Mouse (Mus musculus) frontal cortex, postnatal 10 days (tissue): Measurements from ENCODE around the gene Tekt3.

Experiments used
- DNase-seq, 2 experiments: peaks; one replicate each; pipeline ENCODE4 v3.0.0; 2022; ENCODE audit warnings: low spot score in 2 of 2, mixed read lengths in 1 of 2

Gene Tekt3

DNA sequence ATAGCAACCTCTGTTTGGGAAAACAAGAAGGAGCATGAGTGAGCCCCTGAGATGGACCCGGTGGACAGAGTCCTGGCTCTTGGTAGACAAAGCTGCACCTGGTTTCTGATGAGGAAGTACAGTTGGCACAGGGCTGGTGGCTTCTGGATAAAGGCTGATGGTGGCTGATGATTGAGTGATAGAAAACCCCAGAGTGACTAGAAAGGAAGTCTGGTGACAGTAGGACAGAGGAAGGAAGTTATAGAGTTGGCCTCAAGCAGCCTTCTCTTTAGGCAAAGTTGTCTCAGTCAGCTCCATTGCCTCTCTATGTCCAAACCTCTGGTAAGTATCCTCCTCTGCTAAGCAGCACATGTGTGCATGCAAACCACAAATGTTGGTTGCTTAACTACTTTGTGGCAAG lies 1.5 kb upstream of the Tekt3 start:
- DNase-seq, result no peak

DNA sequence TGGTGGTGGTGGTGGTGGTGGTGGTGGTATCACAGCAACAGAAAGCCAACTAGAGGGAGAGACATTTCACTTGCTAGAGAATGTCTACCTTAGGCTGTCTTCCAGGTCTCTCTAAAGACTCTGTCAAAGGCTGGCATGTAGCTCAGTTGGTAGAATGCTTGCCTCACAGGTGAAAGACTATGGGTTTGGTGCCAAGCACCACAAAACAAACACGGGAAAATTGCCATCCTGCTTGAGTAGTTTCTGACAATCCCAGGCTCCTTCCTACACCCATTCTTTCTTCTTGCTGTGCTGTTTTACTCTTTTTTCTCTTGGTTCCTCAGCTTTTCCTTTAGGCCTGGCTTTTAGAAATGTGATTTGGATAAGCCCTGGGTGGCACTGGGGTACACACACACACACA lies 5.1 kb downstream of the Tekt3 start:
- DNase-seq, result no peak

- DNase-seq, result no peak
These were observed 8.6 kb downstream of the Tekt3 start for GRCm38 (mm10) chr11:63070081-63070480.

GRCm38 (mm10) chr11:63084536-63084935 lies 23.1 kb downstream of the Tekt3 start:
- no peak for DNase-seq

DNA sequence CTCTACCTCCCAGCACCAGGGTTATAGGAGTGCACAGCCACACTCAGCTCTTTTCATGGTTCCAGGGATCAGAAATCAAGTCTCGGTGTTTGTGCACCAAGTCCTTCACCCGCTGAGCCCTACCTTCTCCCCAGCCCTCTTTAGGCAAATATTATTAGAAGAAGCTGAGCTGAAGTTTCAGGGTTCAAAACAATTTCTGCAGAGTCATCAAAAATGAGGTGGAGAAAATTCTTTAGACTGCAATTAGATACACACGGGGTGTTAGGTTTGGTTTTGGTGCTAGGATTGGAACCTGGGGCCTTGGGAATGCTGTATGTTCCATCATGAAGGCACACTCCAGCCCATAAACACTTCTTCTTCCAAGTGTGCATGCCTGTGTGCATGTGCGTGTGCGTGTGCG lies 27.2 kb downstream of the Tekt3 start:
- DNase-seq, result no peak

GRCm38 (mm10) chr11:63090210-63090609 lies 28.8 kb downstream of the Tekt3 start:
- DNase-seq, result no peak

GRCm38 (mm10) chr11:63090986-63091385 lies 29.5 kb downstream of the Tekt3 start:
- no peak for DNase-seq

DNA sequence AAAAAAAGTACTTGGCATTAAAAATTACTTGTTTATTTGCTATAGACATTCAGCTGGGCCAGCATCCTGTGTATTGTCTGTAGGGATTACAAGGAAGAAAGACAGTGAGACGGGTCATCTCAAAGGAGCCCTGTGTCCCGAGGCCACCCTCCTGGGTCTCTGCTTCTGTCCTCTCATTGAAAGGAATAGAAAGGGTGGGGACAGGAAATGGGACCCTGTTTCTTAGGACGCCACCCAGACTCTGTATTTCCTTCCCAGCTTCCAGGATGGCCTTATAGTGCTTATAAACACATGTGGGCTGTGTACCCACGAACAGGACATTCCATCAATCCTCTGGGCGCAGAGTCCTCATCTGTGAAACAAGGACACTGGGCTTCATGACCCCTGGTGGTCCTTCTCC lies 30.8 kb downstream of the Tekt3 start:
- no peak for DNase-seq

DNA sequence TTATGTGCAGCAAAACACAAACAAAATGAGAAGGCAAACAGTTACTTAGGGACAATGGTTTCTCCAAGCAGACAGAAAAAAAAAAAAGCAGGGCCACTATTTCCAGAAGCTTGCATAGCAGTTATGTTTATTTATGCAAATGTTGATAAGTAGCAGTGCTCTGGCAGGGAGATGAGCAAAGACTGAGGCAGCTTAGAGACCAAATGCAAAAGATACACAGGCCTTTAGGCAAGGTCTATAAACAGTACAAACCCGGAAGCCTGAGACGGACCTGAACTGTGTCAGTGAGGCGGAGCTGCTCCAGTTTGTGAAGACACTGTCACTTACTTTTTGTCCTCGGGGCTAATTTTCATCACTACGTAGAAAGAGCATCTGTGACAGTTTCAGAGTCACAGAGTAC lies 32.1 kb downstream of the Tekt3 start:
- no peak for DNase-seq

DNA sequence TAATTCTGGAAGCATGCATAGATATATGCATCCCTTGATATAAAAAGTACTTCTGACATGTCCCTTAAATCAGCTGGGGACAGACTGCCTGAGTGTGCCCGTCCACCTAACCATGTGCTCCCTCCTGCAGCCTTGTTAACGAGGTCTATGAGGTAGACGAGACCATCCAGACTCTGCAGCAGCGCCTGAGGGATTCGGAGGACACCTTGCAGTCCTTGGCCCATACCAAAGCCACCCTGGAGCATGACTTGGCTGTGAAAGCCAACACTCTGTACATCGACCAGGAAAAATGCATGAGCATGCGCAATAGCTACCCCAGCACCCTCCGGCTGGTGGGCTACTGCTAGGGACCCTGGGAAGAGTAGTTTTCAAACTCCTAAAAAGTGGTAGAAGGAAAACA lies 33.0 kb downstream of the Tekt3 start:
- DNase-seq, result no peak

DNA sequence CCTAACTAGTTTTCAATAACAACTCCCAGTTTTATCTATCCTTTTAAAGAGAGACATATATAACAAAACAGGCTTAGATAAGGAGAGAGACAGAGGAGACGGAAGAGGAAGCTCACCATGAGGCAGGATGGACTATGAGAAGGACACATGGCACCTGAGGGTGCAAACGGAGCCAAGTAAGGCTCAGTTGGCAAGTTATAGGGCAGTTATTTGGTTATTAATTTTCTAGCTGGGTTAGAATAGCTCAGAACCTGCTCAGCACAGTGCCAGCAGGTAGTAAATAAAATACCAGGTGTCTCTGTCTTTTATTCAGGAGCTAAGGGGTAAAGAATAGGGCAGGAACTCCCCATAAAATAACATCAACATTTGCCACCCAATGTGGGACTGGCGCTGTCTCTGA lies 36.6 kb downstream of the Tekt3 start:
- DNase-seq, result no peak

DNA sequence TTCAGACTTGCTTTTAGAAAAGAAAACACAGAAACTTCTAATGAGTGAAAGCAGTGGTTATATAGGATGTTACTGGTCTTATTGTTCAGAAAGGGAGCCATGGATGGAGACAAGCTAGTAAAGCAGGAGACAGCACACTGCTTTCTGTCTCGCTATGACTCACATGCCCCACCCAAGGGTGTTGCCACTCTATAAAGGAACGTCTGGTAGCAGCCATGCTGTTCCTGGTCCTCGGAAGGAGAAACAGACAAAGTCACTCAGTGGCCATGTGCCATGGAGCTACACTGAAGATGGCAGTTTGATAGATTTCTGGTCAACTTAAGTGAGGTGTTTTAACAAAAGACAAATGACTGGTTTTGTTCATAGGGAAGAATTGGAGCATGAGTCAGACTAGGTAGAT lies 37.9 kb downstream of the Tekt3 start:
- no peak for DNase-seq

- DNase-seq, result peak in 1 of 2 experiments; percentile 34
These were observed 41.8 kb downstream of the Tekt3 start for GRCm38 (mm10) chr11:63103256-63103655.

DNA sequence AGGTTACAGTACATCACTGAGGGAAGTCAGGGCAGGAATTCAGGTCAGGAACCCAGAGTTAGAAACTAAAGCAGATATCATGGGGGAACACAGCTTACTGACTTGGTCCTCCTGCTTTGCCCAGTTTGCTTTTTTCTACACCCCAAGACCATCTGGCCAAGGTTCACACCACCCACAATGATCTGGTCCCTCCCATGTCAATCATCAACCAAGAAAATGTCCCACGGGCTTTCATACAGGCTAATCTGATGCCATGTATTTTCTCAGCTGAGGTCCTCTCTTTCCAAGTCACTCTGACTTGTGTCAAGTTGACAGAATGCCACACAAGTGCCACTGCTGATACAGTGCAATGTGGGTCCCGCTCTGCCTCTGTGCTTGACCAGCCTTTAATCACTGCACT lies 42.6 kb downstream of the Tekt3 start:
- no peak for DNase-seq

GRCm38 (mm10) chr11:63109230-63109775 lies 47.8 kb downstream of the Tekt3 start:
- DNase-seq, result no peak

- no peak for DNase-seq
These were observed 48.9 kb downstream of the Tekt3 start for GRCm38 (mm10) chr11:63110329-63110728.

DNA sequence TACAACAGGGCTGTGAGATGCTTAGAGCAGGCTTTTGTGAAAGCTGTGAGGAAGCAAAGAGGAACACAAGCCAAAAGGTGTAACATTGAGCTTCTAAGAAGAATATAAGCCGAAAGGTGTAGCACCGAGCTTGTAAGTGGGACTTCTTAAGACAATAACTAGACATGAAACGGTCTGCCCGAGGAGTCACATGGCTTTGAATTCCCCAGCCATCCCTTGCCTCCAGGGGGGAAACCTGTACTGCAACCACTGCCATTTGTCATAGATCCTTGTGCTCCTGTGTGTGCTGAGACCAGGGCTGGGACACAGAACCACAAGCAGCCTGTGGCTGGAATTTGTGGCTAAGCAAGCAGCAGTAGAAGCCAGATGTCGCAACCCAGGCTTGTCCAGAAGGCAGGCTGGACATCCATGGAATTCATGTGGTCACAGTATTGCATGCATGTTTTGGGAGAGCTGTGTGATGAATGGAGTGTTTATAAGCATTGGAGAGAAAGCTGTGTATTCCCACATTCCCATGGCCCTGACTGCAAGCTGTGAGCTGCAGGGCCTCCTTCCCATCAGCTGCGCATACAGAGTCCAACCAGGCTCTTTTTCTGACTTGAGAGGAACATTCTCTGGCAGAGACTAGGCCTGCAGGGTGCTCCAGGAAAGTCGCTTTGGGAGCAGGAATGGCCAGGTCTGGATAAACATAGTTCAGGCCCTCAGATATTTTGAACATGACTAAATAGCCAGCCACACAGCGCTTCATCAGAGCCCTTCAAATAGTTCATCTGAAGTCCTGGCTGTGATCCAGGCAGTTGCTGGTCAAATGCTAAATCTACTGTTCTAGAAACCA lies 53.6 kb downstream of the Tekt3 start:
- DNase-seq, result no peak

GRCm38 (mm10) chr11:63116652-63117051 lies 55.2 kb downstream of the Tekt3 start:
- DNase-seq, result no peak

DNA sequence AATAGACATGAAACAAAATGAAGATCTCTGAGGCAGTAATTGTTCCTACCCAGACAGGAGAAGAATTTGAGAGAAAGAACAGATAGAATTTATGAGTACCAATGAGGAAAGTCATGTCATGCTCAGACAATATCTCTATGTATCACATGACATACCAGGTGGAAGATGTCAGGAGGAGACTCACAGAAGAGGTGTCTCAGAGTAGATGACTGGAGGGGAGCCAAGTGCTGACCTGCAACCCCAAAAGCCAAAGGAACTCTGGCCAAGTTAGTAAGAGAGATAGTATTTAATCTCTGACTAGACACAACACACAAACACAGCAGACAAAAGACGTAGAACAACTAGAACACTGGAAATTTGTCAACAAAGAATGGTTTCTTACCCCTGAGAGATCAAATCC lies 55.8 kb downstream of the Tekt3 start:
- DNase-seq, result no peak

DNA sequence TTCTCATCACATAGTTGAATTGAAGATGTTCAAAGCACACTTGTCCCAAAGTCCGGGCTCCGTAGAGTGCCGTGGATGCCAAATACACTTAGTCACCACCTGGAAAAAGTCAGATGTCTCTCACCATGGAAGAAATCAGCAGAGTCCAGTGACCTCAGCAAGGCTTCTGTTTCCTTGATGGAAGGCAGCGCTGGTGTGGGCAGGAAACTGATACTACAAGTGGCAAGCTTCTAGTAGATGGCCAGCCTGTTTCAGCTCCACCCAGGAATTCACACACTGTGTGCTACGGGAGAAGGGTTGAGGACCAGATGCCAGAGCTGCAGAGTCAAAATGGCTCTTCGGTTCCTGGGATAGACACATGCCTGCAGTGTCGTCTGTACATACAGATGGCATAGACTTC lies 58.3 kb downstream of the Tekt3 start:
- DNase-seq, result no peak

DNA sequence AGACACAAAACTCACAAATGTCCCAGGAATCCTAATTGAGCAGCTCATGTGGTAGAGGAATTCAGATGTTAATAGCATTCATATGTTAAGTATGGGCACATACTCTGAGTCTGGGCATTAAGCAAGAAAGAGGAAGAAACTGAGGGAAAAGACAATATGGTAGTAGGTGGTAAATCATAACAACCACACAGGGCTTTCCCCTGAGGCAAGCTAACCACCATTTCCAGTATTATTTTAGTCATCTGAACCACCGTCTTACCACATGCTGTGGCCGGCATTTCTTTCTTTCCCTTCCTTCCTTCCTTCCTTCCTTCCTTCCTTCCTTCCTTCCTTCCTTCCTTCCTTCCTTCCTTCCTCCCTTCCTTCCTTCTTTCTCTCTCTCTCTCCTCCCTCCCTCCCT lies 60.8 kb downstream of the Tekt3 start:
- DNase-seq, result no peak

DNA sequence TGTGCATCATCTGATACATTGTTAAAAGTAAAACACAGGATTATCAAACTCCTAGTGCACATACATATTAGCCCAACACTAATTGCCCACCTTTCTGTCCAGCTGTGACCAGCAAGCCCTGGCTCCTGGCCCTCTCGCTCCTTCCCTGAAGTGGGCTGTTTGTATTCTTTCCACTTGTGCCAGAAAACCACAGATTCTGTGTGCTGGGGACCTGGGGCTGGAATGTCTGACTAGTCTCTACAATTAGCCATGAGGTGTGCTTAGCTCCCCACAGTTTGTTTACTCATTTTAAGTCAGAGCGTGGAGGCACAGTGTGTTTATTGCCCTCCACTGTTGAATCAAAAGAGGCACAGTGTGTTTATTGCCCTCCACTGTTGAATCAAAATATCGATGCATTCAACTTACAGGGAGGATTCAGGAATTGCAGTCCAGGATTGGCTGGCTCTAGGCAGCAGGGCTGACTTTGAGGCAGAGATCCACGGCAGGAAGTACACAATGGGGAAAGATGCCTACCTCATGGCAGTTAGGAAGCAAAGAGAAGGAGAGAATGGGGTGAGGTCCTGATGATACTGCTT lies 61.4 kb downstream of the Tekt3 start:
- DNase-seq, result no peak

DNA sequence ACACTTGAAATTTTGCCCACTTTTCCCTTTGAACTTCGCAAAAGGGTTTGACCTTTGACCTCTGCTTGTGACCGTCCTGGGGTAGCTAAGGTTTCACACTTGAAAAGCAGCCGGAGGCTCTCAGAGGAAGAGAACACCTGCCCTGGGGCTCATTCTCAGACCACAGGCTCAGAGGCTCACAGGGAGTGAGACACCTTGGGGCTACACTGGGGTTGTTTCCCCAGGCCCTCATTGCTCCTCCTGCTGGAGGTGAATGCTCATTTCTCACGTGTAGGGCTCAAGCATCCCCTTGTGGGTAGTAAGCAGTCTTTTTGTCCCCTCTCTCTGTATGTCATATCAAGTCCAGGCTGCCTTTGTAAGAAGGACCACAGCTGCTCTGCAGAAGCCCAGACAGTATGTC lies 62.9 kb downstream of the Tekt3 start:
- DNase-seq, result no peak
